Mouse (Mus musculus): ENCODE results near the gene Efcab2. TPM values are rescaled to one million over a fixed set of nuclear protein-coding genes. Genes with fewer than 3 reads are reported as not detected.
"Not testable (repeated sequence)": the region's sequence is repeated elsewhere in the genome, so short reads cannot be mapped to it uniquely, and the experiment has no call there.

Efcab2 gene
- total and polyA plus RNA-seq, 2 experiments from 2014 or later, result 7.0 to 8.6 TPM

- WGBS, result 63% methylated on average over 7 of the region's 7 CpGs
- no peaks in the 10 kb centered on the region for H3K4me1 ChIP-seq (ENCODE audit: insufficient read depth)
- H3K4me2 ChIP-seq (ENCODE audit: low read depth), result no peak overlapping the region
- no peaks in the 10 kb centered on the region for H3K9me3 ChIP-seq (ENCODE audit: low read length)
- no peak overlapping the region for H3K27ac ChIP-seq (ENCODE audit: low read depth, low read length)
- H3K4me3 ChIP-seq (ENCODE audit: low read depth, low read length), result no peak overlapping the region
- ATAC-seq (no peak), DNase-seq (no peak)
- no peaks in the 10 kb centered on the region for H3K36me3 ChIP-seq (ENCODE audit: insufficient read depth)
- no peak overlapping the region for H3K9ac ChIP-seq
- TF ChIP-seq CTCF (IDR thresholded peaks at IDR 0.05; ENCODE audit: low read depth), result no peak
- H3K27me3 ChIP-seq (ENCODE audit: insufficient read depth, low read length), result no peaks in the 10 kb centered on the region
These were observed 5.2 kb upstream of the Efcab2 start for GRCm38 (mm10) chr1:178400652-178401051.

GRCm38 (mm10) chr1:178401960-178402359 is 3.9 kb upstream of the Efcab2 start:
- TF ChIP-seq CTCF (IDR thresholded peaks at IDR 0.05; ENCODE audit: low read depth), result no peak
- 87% methylated on average over 6 of the region's 6 CpGs for WGBS
- Histone ChIP-seq H3K27ac (ENCODE audit: low read depth, low read length) (no peak overlapping the region), H3K9me3 (ENCODE audit: low read length) (no peaks in the 10 kb centered on the region), H3K36me3 (ENCODE audit: insufficient read depth) (no peaks in the 10 kb centered on the region), H3K4me1 (ENCODE audit: insufficient read depth) (no peaks in the 10 kb centered on the region), H3K4me2 (ENCODE audit: low read depth) (no peak overlapping the region), H3K27me3 (ENCODE audit: insufficient read depth, low read length) (no peaks in the 10 kb centered on the region), H3K9ac (no peak overlapping the region), H3K4me3 (ENCODE audit: low read depth, low read length) (no peak overlapping the region)
- DNase-seq (no peak), ATAC-seq (no peak)

GRCm38 (mm10) chr1:178405445-178405911 is 407 bp upstream of the Efcab2 start:
- WGBS, result under 1% methylated on average over 23 of the region's 23 CpGs
- TF ChIP-seq CTCF (IDR thresholded peaks at IDR 0.05; ENCODE audit: low read depth), result no peak
- Histone ChIP-seq H3K36me3 (ENCODE audit: insufficient read depth) (no peaks in the 10 kb centered on the region), H3K4me3 (ENCODE audit: low read depth, low read length) (peak overlapping the region; percentile 75), H3K27me3 (ENCODE audit: insufficient read depth, low read length) (no peaks in the 10 kb centered on the region), H3K27ac (ENCODE audit: low read depth, low read length) (peak overlapping the region; percentile 100), H3K9ac (peak overlapping the region; percentile 100), H3K4me2 (ENCODE audit: low read depth) (peak overlapping the region; percentile 65), H3K9me3 (ENCODE audit: low read length) (no peaks in the 10 kb centered on the region), H3K4me1 (ENCODE audit: insufficient read depth) (no peaks in the 10 kb centered on the region)
- ATAC-seq (peak; percentile 75), DNase-seq (peak; percentile 86)

GRCm38 (mm10) chr1:178406765-178407645 is 1.1 kb downstream of the Efcab2 start:
- Histone ChIP-seq H3K36me3 (ENCODE audit: insufficient read depth) (no peaks in the 10 kb centered on the region), H3K27ac (ENCODE audit: low read depth, low read length) (peak overlapping the region; percentile 100), H3K4me3 (ENCODE audit: low read depth, low read length) (peak overlapping the region; percentile 75), H3K9me3 (ENCODE audit: low read length) (no peaks in the 10 kb centered on the region), H3K27me3 (ENCODE audit: insufficient read depth, low read length) (no peaks in the 10 kb centered on the region), H3K4me2 (ENCODE audit: low read depth) (peak overlapping the region; percentile 65), H3K9ac (peak overlapping the region; percentile 100), H3K4me1 (ENCODE audit: insufficient read depth) (no peaks in the 10 kb centered on the region)
- ATAC-seq (no peak), DNase-seq (no peak)
- WGBS, result 65% methylated on average over 12 of the region's 12 CpGs
- TF ChIP-seq CTCF (IDR thresholded peaks at IDR 0.05; ENCODE audit: low read depth), result no peak

GRCm38 (mm10) chr1:178407651-178408050 is 1.8 kb downstream of the Efcab2 start:
- no peaks in the 10 kb centered on the region for H3K4me1 ChIP-seq (ENCODE audit: insufficient read depth)
- no peak overlapping the region for H3K27ac ChIP-seq (ENCODE audit: low read depth, low read length)
- no peaks in the 10 kb centered on the region for H3K9me3 ChIP-seq (ENCODE audit: low read length)
- H3K4me3 ChIP-seq (ENCODE audit: low read depth, low read length), result no peak overlapping the region
- no peaks in the 10 kb centered on the region for H3K27me3 ChIP-seq (ENCODE audit: insufficient read depth, low read length)
- DNase-seq, result no peak
- no peak for TF ChIP-seq CTCF (IDR thresholded peaks at IDR 0.05; ENCODE audit: low read depth)
- no peak for ATAC-seq
- H3K9ac ChIP-seq, result no peak overlapping the region
- no peak overlapping the region for H3K4me2 ChIP-seq (ENCODE audit: low read depth)
- 47% methylated on average over 2 of the region's 2 CpGs for WGBS
- H3K36me3 ChIP-seq (ENCODE audit: insufficient read depth), result no peaks in the 10 kb centered on the region

- no peak for TF ChIP-seq CTCF (IDR thresholded peaks at IDR 0.05; ENCODE audit: low read depth)
- Histone ChIP-seq H3K27ac (ENCODE audit: low read depth, low read length) (no peak overlapping the region), H3K9ac (no peak overlapping the region), H3K4me1 (ENCODE audit: insufficient read depth) (no peaks in the 10 kb centered on the region), H3K9me3 (ENCODE audit: low read length) (no peaks in the 10 kb centered on the region), H3K36me3 (ENCODE audit: insufficient read depth) (no peaks in the 10 kb centered on the region), H3K27me3 (ENCODE audit: insufficient read depth, low read length) (no peaks in the 10 kb centered on the region), H3K4me3 (ENCODE audit: low read depth, low read length) (no peak overlapping the region), H3K4me2 (ENCODE audit: low read depth) (no peak overlapping the region)
- DNase-seq, result no peak
- no peak for ATAC-seq
- 77% methylated on average over 4 of the region's 4 CpGs for WGBS
These were observed 3.0 kb downstream of the Efcab2 start for GRCm38 (mm10) chr1:178408901-178409361.

- not testable (repeated sequence) for ATAC-seq; H3K27me3 ChIP-seq (ENCODE audit: insufficient read depth, low read length); H3K4me3 ChIP-seq (ENCODE audit: low read depth, low read length); H3K4me1 ChIP-seq (ENCODE audit: insufficient read depth); H3K27ac ChIP-seq (ENCODE audit: low read depth, low read length); H3K9me3 ChIP-seq (ENCODE audit: low read length); H3K9ac ChIP-seq; H3K4me2 ChIP-seq (ENCODE audit: low read depth); H3K36me3 ChIP-seq (ENCODE audit: insufficient read depth); DNase-seq
- WGBS, result 87% methylated on average over 2 of the region's 2 CpGs
These were observed 7.5 kb downstream of the Efcab2 start for GRCm38 (mm10) chr1:178413367-178413766.

Measured in forebrain, postnatal 0 days (tissue).